In the genomic region with DNA sequence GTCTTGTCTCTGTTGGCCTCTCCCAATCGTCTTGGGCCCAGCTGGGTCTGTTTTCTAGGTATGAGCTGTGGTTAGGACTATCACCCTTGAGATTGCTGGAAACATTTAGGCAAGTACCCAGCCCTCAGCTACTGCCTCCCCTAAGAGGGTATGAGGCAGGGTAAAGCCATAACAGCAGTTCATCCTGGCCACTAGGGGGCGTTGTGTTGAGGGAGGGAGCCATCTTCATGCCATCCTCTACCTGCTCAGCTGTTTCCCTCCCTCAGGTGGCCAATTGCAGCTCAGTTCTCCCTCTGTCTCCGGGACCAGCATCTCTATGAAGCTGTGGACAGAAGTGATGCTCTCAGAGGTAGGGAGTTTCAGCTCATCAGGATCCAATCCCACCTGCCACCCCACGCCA, we compare ENCODE assay signal across 20 mouse cellular contexts.
DNase-seq lines count a peak whose midpoint lies in the region; ATAC-seq and TF ChIP-seq lines count a peak whose summit lies in the region.
"Had no signal": no experiment of that assay in that cellular context is flagged by ENCODE, and none has a peak within 500 bp of the region (broad histone marks: within the 10 kb centered on the region; RNA-seq: fewer than 3 reads in every experiment).

No protein-coding gene starts in this region.

- no peak overlapping the region for H3K27ac ChIP-seq in hindbrain, postnatal 0 days
- no peak overlapping the region for H3K27ac ChIP-seq in hindbrain, embryonic 12.5 days
- H3K27ac ChIP-seq: forebrain, embryonic 13.5 days; heart, embryonic 10.5 days; hindbrain, embryonic 15.5 days had no signal

- no peak overlapping the region for H3K4me3 ChIP-seq in hindbrain, postnatal 0 days (ENCODE audit: low read length)
- no peak overlapping the region for H3K4me3 ChIP-seq in hindbrain, embryonic 12.5 days
- H3K4me3 ChIP-seq in lung, adult 2 months (replicated peaks; ENCODE audit: extremely low read depth, low read depth, low read length), result no peak overlapping the region
- H3K4me3 ChIP-seq in E14TG2a.4 (replicated peaks; ENCODE audit: low read length), result no peak overlapping the region
- H3K4me3 ChIP-seq: forebrain, embryonic 13.5 days; heart, embryonic 10.5 days; hindbrain, embryonic 15.5 days; megakaryocyte, embryonic 14.5 days had no signal

- WGBS in hindbrain, postnatal 0 days, result 49% methylated on average over 4 of the region's 4 CpGs
- 58% methylated on average over 4 of the region's 4 CpGs for WGBS in hindbrain, embryonic 12.5 days
- 41% methylated on average over 4 of the region's 4 CpGs for WGBS in lung, adult 2 months

- H3K9me3 ChIP-seq in hindbrain, postnatal 0 days (ENCODE audit: low read length), result no peaks in the 10 kb centered on the region
- H3K9me3 ChIP-seq in hindbrain, embryonic 12.5 days (replicated peaks), result no peaks in the 10 kb centered on the region
- no peaks in the 10 kb centered on the region for H3K9me3 ChIP-seq in E14TG2a.4 (ENCODE audit: low read length)
- H3K9me3 ChIP-seq: forebrain, embryonic 13.5 days; heart, embryonic 10.5 days; hindbrain, embryonic 15.5 days; megakaryocyte, embryonic 14.5 days had no signal

- TF ChIP-seq POLR2A in lung, adult 2 months (IDR thresholded peaks at IDR 0.05; ENCODE audit: borderline replicate concordance, extremely low read depth, low read depth, low read length), result no peak
- TF ChIP-seq POLR2A in brain, embryonic 14.5 days (IDR thresholded peaks at IDR 0.05; ENCODE audit: borderline replicate concordance, extremely low read depth, insufficient read depth, insufficient read length, poor library complexity, severe bottlenecking), result no peak

- no peak overlapping the region for H3K4me2 ChIP-seq in hindbrain, postnatal 0 days (ENCODE audit: low read depth, low read length)
- H3K4me2 ChIP-seq in hindbrain, embryonic 12.5 days (replicated peaks), result no peak overlapping the region
- H3K4me2 ChIP-seq: forebrain, embryonic 13.5 days; hindbrain, embryonic 15.5 days had no signal

- no peak for ATAC-seq in hindbrain, postnatal 0 days
- ATAC-seq in hindbrain, embryonic 12.5 days (ENCODE audit: low FRiP score), result no peak
- ATAC-seq: forebrain, embryonic 13.5 days; midbrain, embryonic 16.5 days had no signal

- no peaks in the 10 kb centered on the region for H3K36me3 ChIP-seq in hindbrain, postnatal 0 days (ENCODE audit: insufficient read depth, low read length)
- no peaks in the 10 kb centered on the region for H3K36me3 ChIP-seq in hindbrain, embryonic 12.5 days
- no peaks in the 10 kb centered on the region for H3K36me3 ChIP-seq in E14TG2a.4 (ENCODE audit: insufficient read depth, low read length)
- H3K36me3 ChIP-seq: heart, embryonic 10.5 days; hindbrain, embryonic 15.5 days had no signal

- TF ChIP-seq CTCF in hindbrain, postnatal 0 days (IDR thresholded peaks at IDR 0.05; ENCODE audit: low read depth), result peak; percentile 62
- TF ChIP-seq CTCF in lung, adult 2 months (IDR thresholded peaks at IDR 0.05; ENCODE audit: insufficient read depth, low read length), result 0 out of 2 replicates have a peak, but pooled peaks have one; percentile 13
- peak; percentile 27 for TF ChIP-seq CTCF in E14TG2a.4 (conservative IDR thresholded peaks at IDR 0.05; ENCODE audit: low read length)
- peak; percentile 34; the same call in 1 of the 2 replicates for TF ChIP-seq CTCF in brain, embryonic 14.5 days (IDR thresholded peaks at IDR 0.05; ENCODE audit: borderline replicate concordance, extremely low read depth, insufficient read depth, insufficient read length)

- 0 out of 2 replicates have a peak, but pooled peaks cover 4% of the 10 kb centered on the region for H3K4me1 ChIP-seq in hindbrain, postnatal 0 days (ENCODE audit: insufficient read depth, low read length)
- H3K4me1 ChIP-seq in hindbrain, embryonic 12.5 days, result no peaks in the 10 kb centered on the region
- H3K4me1 ChIP-seq in lung, adult 2 months (ENCODE audit: control insufficient read depth, insufficient read depth, low read length), result no peaks in the 10 kb centered on the region
- H3K4me1 ChIP-seq in E14TG2a.4 (replicated peaks; ENCODE audit: low read depth, low read length), result no peaks in the 10 kb centered on the region
- H3K4me1 ChIP-seq: forebrain, embryonic 13.5 days; heart, embryonic 10.5 days; hindbrain, embryonic 15.5 days; megakaryocyte, embryonic 14.5 days had no signal

- DNase-seq in hindbrain, postnatal 0 days (ENCODE audit: low spot score), result no peak
- no peak for DNase-seq in lung, adult 2 months
- no peak for DNase-seq in lung, postnatal 10 days
- no peak for DNase-seq in brain, embryonic 14.5 days (ENCODE audit: low read depth)
- DNase-seq in retina, postnatal 1 day, result no peak
- no peak for DNase-seq in spleen, postnatal 14 days (ENCODE audit: low spot score in 2 of 2)
- DNase-seq: adrenal gland, postnatal 14 days; cerebellum, adult 9-10 months; gastrocnemius, postnatal 36 days; heart, postnatal 14 days; kidney, adult 8-10 months; lung, adult 18-20 months; thymus, postnatal 14 days had no signal

- no peak overlapping the region for H3K9ac ChIP-seq in hindbrain, postnatal 0 days (replicated peaks; ENCODE audit: low read length)
- no peak overlapping the region for H3K9ac ChIP-seq in hindbrain, embryonic 12.5 days
- H3K9ac ChIP-seq: forebrain, embryonic 13.5 days; hindbrain, embryonic 15.5 days had no signal

- H3K27me3 ChIP-seq in hindbrain, postnatal 0 days (ENCODE audit: insufficient read depth, low read length), result no peaks in the 10 kb centered on the region
- H3K27me3 ChIP-seq in hindbrain, embryonic 12.5 days, result no peaks in the 10 kb centered on the region
- no peaks in the 10 kb centered on the region for H3K27me3 ChIP-seq in E14TG2a.4 (ENCODE audit: insufficient read depth, low read length)
- H3K27me3 ChIP-seq: forebrain, embryonic 13.5 days; hindbrain, embryonic 15.5 days had no signal
